Mouse (Mus musculus) liver, embryonic 14.5 days (tissue): ENCODE data around the gene Dlgap4. TPM values are rescaled to one million over a fixed set of nuclear protein-coding genes. Genes with fewer than 3 reads are reported as not detected.

Source experiments
- ATAC-seq: fragments of 200-750 bp; cut with Nextera tagmentation; 2 replicates; pipeline ENCODE4 v1.8.0; 2017; ENCODE audit warnings: moderate number of reproducible peaks, mild to moderate bottlenecking, moderate library complexity; ENCODE audit not compliant: insufficient read depth
- DNase-seq, 3 experiments: peaks; one replicate each; pipeline ENCODE4 v3.0.0-alpha.2; 2012 to 2013; ENCODE audit warnings: low read depth in 3 of 3, low spot score in 3 of 3
- H3K27ac ChIP-seq: fragments of 300-500 bp; sonication (generic); 2 replicates; pipeline ENCODE4 v1.5.1; 2014; ENCODE audit warnings: moderate library complexity, mild to moderate bottlenecking, control low read depth, inconsistent platforms
- H3K27me3 ChIP-seq: fragments of 300-500 bp; sonication (generic); 2 replicates; pipeline ENCODE4 v1.6.1; 2014; ENCODE audit warnings: mild to moderate bottlenecking, low read length, moderate library complexity; ENCODE audit not compliant: control insufficient read depth, insufficient read depth
- H3K36me3 ChIP-seq: fragments of 300-500 bp; sonication (generic); replicated peaks from 2 replicates; pipeline ENCODE4 v1.6.1; 2014; ENCODE audit warnings: low read depth; ENCODE audit not compliant: control insufficient read depth, insufficient read depth
- H3K4me1 ChIP-seq, 2 experiments: fragments of 200-500 bp in 1 of 2; fragments of 300-500 bp in 1 of 2; sonication (generic) in 1 of 2; replicated peaks; 2 replicates each; pipeline ENCODE4 v1.6.1; 2012 to 2014; ENCODE audit warnings: antibody characterized with exemption in 1 of 2, inconsistent platforms in 1 of 2, low read length in 1 of 2; ENCODE audit not compliant: control insufficient read depth in 2 of 2, insufficient read depth in 2 of 2
- H3K4me2 ChIP-seq: fragments of 300-500 bp; sonication (generic); 2 replicates; pipeline ENCODE4 v1.6.1; 2014; ENCODE audit warnings: low read depth, mild to moderate bottlenecking, control low read depth, moderate library complexity
- H3K4me3 ChIP-seq, 2 experiments: fragments of 200-500 bp in 1 of 2; fragments of 300-500 bp in 1 of 2; sonication (generic) in 1 of 2; 2 replicates each; pipeline ENCODE4 v1.5.1; 2012 to 2014; ENCODE audit warnings: low read depth in 2 of 2, low read length in 2 of 2, mild to moderate bottlenecking in 2 of 2, control low read depth in 1 of 2, inconsistent platforms in 1 of 2, moderate library complexity in 1 of 2; ENCODE audit not compliant: insufficient read depth in 1 of 2
- H3K9ac ChIP-seq: fragments of 300-500 bp; sonication (generic); replicated peaks from 2 replicates; pipeline ENCODE4 v1.6.1; 2014; ENCODE audit warnings: mild to moderate bottlenecking, control low read depth, moderate library complexity
- H3K9me3 ChIP-seq: fragments of 300-500 bp; sonication (generic); 2 replicates; pipeline ENCODE4 v1.6.1; 2016; ENCODE audit warnings: low read length, mixed read lengths; ENCODE audit not compliant: control insufficient read depth
- CTCF ChIP-seq: IDR thresholded peaks from 2 replicates; pipeline ENCODE4 v1.5.1; 2016; ENCODE audit warnings: antibody characterized with exemption, low read depth, control low read depth
- EP300 ChIP-seq: IDR thresholded peaks from 2 replicates; pipeline ENCODE4 v1.6.1; 2016; ENCODE audit warnings: antibody characterized with exemption, low read depth
- WGBS: fragments of 180-500 bp; shearing (Covaris S2); extraction: QIAGEN DNeasy Blood & Tissue Kit; methylation state at CpG from one replicate; pipeline ENCODE4 v1.1.7; 2014; ENCODE audit not compliant: insufficient replicate concordance; 5-methylcytosine and 5-hydroxymethylcytosine counted together
- polyA plus RNA-seq, 2 experiments: library from polyadenylated mRNA; depleted of rRNA in 1 of 2; stranded (reverse) in 1 of 2; unstranded in 1 of 2; fragments of >200 nt; fragmentation: Nextera tagmentation in 1 of 2; extraction: Ambion mirVana in 1 of 2; gene quantifications; 2 replicates each; pipeline versions ENCODE4 v1.2.1 to v1.2.3; 2012 to 2014

Dlgap4 gene
- polyA plus RNA-seq, 2 experiments: 6.6 to 9.7 TPM

DNA sequence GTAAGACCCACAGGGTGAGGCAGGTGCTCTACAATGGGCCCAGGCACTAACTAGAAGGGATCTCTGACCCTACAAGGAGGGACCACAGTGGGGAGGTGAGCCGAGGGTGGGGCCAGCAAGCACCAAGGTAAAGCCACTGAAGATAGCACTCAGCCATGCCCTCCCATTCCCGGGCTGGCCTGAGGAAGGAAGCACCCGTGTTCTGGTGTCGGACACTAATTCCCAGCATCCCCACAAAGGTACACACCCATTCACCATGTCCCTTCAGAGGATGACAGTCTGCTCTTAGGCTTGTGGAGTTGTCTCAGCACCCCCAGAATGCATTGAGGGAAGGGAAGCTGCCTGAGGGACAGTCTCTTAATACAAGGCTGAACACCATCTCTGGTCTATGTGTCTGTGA, 167.8 kb downstream of the Dlgap4 start:
- H3K36me3 ChIP-seq: no peaks in the 10 kb centered on the region
- no peak for DNase-seq
- peaks cover 36 to 52% of the 10 kb centered on the region in 2 experiments for H3K4me1 ChIP-seq
- no peaks in the 10 kb centered on the region for H3K27me3 ChIP-seq
- no peak overlapping the region for H3K4me3 ChIP-seq
- H3K9ac ChIP-seq: no peak overlapping the region
- TF ChIP-seq CTCF: no peak
- no peak for TF ChIP-seq EP300
- peak overlapping the region; percentile 50 for H3K4me2 ChIP-seq
- 43% methylated on average over 4 of the region's 4 CpGs for WGBS
- no peaks in the 10 kb centered on the region for H3K9me3 ChIP-seq
- ATAC-seq: no peak
- H3K27ac ChIP-seq: no peak overlapping the region; the same call in 1 of the 2 replicates

DNA sequence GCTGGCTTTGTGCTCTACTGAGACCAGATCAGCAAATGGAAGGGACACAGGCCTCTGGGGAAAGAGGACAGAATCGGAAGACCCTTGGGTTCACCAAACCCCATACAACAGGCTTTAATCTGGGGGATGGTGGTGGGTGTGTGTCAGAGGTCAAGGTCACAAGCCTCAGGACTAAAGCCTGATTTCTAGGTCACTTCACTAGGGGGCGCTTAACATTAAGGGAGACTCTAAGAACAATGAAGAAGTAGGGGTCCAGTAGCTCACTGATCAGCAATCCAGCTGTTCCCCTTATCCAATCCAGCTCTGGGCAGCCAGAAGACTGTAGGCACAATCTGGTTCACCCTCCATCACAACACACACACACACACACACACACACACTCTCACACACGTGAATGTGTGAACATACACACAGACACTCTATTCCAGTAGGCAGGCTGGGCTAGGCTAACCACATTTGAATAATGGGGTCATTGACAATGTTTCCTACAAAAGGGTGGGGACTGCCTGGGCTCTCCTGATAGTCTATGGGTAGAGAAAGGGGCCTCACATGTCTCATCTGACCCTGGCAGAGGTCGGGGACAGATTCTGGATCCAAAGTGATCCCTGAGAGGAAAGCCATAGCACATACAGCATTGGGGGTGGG, 168.5 kb downstream of the Dlgap4 start:
- H3K9me3 ChIP-seq: no peaks in the 10 kb centered on the region
- no peaks in the 10 kb centered on the region for H3K27me3 ChIP-seq
- TF ChIP-seq EP300 (peak; percentile 77), CTCF (peak; percentile 43)
- DNase-seq (peak; percentile 52 to 57 (median 54)), ATAC-seq (peak; percentile 71)
- peak overlapping the region; percentile 85 for H3K27ac ChIP-seq
- H3K4me2 ChIP-seq: peak overlapping the region; percentile 29
- peaks cover 36 to 52% of the 10 kb centered on the region in 2 experiments for H3K4me1 ChIP-seq
- no peak overlapping the region for H3K4me3 ChIP-seq
- WGBS: 24% methylated on average over 4 of the region's 4 CpGs
- no peaks in the 10 kb centered on the region for H3K36me3 ChIP-seq
- no peak overlapping the region for H3K9ac ChIP-seq

DNA sequence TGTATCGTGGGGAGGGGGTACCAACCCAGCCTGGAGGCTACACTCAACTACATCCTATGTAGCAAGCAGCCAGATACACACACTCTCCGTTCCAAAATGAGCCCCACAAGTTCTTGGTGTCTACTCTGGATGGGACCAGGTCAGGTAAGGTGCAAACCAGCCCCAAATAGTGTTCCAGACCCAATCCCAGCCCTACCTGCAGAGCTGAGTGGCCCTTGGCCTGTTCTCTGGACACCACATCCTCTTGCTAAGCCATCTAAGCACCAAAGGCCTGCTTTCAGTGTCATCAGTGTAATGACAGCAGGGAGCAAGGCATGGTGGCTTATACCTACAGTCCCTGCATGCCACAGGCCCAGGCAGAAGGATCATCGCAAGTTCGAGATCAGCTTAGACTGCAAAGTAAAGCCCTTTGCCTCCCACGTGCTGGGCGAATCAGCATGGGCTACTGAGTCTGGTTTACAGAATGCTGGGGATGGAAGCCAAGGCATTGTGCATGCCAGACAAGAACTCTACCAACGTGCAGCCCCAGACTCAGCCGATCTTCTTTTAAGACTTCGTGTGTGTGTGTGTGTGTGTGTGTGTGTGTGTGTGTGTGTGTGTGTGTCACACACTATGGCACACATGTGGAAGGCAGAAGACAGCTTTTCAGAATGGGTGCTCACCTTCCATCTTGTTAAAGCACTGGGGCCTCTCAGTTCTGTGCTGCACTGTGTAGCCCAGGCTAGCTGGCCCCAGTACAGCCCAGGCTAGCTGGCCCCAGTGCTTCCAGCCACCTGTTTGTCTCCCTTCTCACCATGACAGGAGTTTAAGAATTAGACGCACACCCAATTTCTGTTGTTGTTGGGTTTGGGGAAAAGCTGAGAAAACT, 169.2 kb downstream of the Dlgap4 start:
- Histone ChIP-seq H3K4me1 (peaks cover 36 to 49% of the 10 kb centered on the region in 2 experiments), H3K36me3 (no peaks in the 10 kb centered on the region), H3K27ac (peak overlapping the region; percentile 85), H3K4me2 (peak overlapping the region; percentile 38), H3K9me3 (no peaks in the 10 kb centered on the region), H3K9ac (peak overlapping the region; percentile 10), H3K27me3 (no peaks in the 10 kb centered on the region), H3K4me3 (no peak overlapping the region)
- peak; percentile 38 for ATAC-seq
- no peak for TF ChIP-seq EP300
- TF ChIP-seq CTCF: 0 out of 2 replicates have a peak, but pooled peaks have one; percentile 4
- WGBS: 41% methylated on average over 10 of the region's 10 CpGs
- DNase-seq: no peak

DNA sequence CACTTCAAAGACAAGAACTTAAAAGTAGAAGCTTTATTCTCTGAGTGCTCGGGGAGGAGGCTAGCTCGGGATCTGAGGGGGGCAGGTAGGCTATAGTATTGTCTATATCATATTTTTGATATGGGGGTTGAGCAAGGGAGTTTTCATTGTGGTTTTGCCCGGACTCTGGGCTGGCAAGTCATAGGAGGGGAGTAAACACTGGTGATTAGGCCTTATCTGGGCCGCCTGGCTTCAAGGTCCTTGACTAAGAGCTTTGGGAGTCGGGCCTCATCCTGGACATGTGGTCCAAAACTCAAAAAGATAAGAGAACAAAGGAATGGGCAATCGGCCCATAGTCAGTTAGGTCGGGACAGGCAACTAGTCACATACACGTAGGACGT, 169.8 kb downstream of the Dlgap4 start:
- H3K36me3 ChIP-seq: no peaks in the 10 kb centered on the region
- no peaks in the 10 kb centered on the region for H3K9me3 ChIP-seq
- peak overlapping the region; percentile 10 for H3K9ac ChIP-seq
- WGBS: 4% methylated on average over 9 of the region's 9 CpGs
- H3K4me1 ChIP-seq: peaks cover 36 to 49% of the 10 kb centered on the region in 2 experiments
- H3K27me3 ChIP-seq: no peaks in the 10 kb centered on the region
- DNase-seq (peak; percentile 68 to 76 (median 70)), ATAC-seq (peak; percentile 84)
- TF ChIP-seq EP300 (peak; percentile 85), CTCF (no peak)
- no peak overlapping the region for H3K4me3 ChIP-seq
- H3K4me2 ChIP-seq: peak overlapping the region; percentile 38
- peak overlapping the region; percentile 85 for H3K27ac ChIP-seq
